Mouse (Mus musculus) megakaryocyte-erythroid progenitor cell, adult 5-6 weeks (primary cell): Measurements from ENCODE around the gene Marc2. TPM values are rescaled to one million over a fixed set of nuclear protein-coding genes. Genes with fewer than 3 reads are reported as not detected.
A peak's percentile ranks its signal among the peaks of the same experiment; 100 is the strongest.

Experiments
- ATAC-seq: replicated peaks from 2 replicates; pipeline ENCODE4 v1.8.0; 2016; ENCODE audit warnings: mild to moderate bottlenecking, inconsistent platforms; ENCODE audit not compliant: severe bottlenecking, poor library complexity, low FRiP score, low TSS enrichment
- total RNA-seq, 2 experiments: library from RNA; stranded (forward) in 1 of 2; stranded (reverse) in 1 of 2; fragments of 200-1000, 215-1000 nt in 1 of 2; fragments of >200 nt in 1 of 2; fragmentation: Nextera tagmentation in 1 of 2; gene quantifications; 2 replicates each; pipeline ENCODE4 v1.2.3; 2014 to 2017

Gene Marc2
- total RNA-seq, 2 experiments from 2014 or later, result 114 to 166 TPM

DNA sequence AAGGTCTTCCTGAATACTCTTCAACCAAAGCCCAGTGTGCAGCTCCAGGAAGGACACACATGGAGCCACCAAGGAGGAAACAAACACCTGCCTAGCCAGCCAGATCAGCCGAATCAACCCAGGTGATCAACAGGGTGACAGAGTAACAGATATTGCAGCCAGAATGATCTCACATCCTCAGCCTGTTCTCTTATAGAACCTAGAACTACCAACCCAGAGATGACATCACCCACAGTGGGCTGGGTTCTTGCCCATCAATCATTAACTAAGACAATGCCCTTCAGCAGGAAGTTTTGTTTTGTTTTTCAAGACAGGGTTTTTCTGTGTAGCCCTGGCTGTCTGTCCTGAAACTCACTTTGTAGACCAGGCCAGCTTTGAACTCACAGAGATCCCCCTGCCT is 12.0 kb upstream of the Marc2 start:
- ATAC-seq, result no peak

DNA sequence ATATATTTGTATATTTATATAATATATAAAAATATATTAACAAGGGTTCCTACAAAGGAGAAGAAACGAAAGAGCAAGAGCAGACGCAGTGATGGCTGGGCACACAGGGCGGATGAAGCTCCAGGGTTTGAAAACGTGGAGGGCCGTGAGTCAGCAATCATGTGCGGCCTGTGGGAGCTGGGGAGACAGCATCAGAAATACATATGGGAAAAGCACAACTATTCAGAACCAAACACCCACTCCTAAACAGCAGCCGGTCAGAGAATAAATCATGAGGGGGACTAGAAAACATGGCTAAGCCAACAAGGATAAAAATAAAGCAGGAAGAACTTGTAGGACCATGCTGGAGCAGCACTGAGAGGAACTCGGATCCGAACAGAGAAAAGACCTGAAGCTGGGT is 11.0 kb upstream of the Marc2 start:
- ATAC-seq, result no peak

- no peak for ATAC-seq
These were observed 7.7 kb upstream of the Marc2 start for GRCm38 (mm10) chr1:184853922-184854321.

DNA sequence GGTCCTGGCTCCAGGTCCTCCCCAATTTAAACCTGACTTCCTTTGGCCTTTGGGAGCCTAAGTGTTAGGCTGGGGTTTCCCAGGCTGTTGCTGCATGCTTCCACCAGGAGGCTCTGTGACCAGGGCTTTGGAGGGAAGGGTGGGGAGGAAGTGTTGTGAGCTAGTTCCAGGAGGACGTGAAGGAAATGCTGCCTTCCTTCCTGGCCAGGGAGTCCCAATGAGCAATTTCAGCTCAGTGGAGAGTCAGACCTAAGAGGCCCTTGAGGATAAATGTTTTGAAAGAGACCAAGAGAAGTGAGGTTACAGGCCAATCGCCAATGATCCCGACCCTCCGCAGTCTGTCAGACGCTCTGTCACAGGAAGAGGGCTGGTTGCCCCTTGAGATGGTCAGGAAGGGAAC is 7.1 kb upstream of the Marc2 start:
- peak; percentile 86 for ATAC-seq

DNA sequence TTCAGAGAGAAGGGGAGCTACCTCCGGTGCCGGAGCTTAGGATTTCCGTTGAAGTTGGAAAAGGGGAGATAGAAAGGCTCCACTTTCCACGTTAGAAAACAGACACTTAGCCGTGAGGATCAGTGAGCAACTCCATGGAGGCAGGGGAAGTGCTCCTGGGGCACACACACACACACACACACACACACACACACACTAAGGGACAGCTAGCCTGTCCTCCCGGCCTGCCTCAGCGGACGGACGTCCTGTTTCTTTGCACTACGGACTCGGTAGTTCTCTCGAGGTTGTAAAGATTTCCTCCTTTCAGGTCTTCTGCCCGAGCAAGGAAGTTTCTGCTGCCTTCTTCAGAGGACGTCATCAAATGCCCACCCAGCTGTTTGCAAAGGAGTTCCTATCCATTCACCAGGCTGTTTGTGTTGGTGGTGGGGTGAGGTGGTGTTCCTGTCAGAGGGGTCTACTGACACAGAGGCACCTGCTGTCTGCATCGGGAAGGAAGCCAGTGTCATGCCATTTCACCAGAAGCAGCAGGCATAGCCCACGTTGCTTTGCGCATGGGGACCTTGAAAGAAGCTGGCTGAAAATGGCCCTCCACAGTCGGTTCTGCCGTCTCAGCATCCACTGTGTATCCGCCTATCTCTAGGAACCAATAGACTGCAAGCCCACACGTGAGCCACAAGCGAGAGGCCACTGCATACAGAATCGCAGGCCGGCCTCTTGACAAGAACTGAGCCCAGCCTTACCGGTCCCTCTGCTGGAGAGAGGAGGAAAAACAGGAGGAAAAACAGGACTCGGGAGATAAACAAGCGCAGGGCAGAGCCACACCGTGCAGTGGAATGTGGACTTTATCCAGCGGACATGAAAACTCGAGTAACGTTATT is 5.7 kb upstream of the Marc2 start:
- ATAC-seq, result peak; percentile 97

GRCm38 (mm10) chr1:184851166-184851565 is 4.9 kb upstream of the Marc2 start:
- ATAC-seq, result no peak

DNA sequence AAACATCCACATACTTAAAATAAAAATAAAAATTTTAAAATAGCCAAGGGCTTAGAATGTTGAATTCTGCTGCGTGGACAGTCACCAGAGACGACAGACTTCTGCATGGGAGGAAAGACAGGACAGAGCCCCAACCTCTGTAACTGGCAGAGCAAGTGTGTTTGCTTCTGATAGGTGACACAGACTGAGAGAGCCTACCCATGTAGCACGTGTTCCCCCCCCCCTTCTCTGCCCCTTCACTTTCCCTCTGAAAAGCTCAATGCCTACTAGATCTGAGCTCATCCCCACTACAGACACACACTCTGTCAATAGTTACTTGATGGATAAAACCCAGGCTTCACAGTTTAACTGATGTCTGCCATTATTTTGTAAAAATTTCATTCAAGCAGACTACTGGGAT is 722 bp upstream of the Marc2 start:
- peak; percentile 39 for ATAC-seq

DNA sequence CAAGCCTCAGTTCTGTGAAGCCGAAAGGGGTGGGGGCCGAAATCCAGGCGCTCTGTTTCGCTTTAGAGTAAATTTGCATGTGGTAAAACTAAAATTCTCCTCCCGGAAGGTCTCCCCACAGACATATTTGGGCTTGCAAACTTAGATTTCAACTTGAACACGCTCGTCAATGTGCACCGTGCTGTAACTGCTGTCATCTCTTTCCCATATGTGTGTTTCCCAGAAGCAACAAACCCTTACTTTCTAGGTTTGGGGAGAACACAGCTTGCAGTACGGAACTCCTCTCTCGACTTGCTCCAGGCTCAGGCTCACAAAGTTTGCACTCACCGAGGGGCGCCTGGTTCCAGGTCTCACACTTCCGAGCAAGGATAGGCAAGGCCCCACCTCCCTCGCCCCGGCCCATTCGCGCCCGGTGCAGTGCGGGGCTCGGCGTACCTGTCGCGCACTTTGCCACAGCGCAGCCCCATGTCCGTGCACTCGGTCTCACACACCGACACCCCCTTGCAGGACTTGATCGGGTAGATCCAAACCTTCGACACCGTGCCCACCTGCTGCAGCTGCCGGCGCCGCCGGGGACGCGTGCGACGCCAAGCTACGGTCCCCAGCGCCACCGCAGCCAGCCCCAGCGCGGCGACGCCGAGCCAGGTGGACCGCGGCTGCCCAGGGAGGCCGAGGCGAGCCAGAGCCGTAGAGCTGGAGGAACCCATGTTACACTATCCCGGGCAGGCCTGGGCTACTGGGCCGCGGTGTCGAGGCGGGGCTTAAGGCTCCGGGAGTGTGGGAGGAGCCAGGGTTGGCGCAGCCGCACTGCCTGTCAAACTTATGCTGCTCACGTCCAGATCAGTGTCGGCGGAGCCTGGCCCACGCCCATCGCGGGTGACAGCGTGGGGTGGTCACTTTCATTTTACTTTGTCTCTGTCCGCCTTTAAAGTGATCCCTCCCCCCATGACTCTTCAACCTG is 860 bp downstream of the Marc2 start:
- ATAC-seq, result peak; percentile 88

DNA sequence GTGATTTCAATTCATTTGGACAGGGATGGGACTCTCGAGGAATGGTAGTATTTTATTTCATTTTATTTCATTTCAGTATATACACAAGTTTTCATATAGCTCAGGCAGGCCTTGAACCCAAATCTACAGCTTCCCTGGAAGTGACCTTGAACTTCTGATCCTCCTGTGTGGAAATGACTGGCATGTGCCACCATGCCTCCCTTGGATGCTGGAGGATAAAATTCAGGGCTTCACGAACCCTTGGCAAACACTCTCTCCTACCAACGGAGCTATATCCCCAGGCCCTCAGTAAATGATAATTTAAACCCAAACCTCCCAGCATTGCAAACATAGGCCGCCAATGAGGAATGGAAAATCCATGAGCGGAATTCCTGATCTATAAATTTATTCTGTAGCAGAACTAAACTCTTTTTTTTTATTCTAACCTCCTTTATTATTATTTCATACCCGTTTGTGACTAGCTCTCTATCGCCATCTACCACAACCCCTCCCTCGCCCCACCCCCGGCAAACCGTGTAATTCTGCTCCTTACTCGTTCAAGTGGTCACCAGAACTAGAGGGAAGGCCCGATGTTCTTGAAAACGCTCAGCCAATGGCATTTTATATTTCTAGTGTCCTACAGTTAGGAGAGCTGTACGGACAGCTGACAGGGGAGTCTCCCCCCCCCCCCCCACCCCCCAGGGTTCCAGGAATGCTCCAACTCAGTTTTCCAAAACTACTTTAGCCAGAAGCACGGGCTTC is 1.8 kb downstream of the Marc2 start:
- 0 out of 2 replicates have a peak, but pooled peaks have one; percentile 12 for ATAC-seq

DNA sequence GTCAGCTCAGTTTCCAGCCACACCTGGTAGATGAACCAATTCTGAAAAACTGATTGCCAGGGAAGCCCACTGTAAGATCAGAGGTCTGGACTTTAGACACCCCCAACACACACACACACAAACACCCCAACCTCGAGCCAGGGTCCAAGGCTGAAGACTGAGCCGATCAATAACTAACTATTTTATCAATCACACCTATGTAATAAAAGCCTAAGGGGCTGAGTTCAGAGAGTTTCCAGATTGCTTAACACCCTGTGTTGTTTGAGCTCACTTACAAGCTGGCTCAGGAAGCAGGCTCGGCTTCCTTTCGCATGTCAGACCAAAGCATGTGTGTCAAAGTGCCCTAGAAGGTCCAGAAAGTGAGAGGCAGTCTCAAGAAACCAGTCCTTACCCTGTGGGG is 8.6 kb downstream of the Marc2 start:
- ATAC-seq, result no peak

GRCm38 (mm10) chr1:184836350-184836749 is 9.9 kb downstream of the Marc2 start:
- no peak for ATAC-seq

GRCm38 (mm10) chr1:184833499-184833898 is 12.8 kb downstream of the Marc2 start:
- ATAC-seq, result no peak

GRCm38 (mm10) chr1:184832211-184832610 is 14.0 kb downstream of the Marc2 start:
- ATAC-seq, result peak; percentile 58

- ATAC-seq, result no peak
These were observed 16.4 kb downstream of the Marc2 start for GRCm38 (mm10) chr1:184829897-184830296.

DNA sequence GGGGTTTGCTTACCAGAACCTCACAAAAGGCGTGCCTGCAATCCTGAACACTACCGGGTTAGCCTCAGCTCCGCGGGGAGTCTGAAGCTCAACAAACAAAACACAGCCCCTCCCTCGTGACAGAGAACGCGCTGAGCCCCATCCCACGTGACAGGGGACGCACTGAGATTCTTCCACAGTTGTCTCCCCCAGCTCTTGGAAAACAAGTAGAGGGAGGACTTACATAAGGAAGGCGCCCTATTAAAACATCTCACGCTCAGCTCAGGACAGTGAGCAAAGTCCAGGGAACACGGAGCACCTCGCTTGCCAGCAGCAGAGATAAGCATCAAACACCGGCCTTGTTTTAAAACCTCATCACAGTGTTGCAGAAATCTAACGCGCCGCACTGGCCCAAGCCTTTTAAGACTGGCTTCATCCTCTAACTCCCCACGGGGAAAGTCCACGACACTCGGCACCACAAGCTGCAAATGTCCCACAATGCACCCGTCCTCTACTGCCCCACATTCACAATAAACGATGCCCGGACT is 19.0 kb downstream of the Marc2 start:
- no peak for ATAC-seq

- peak; percentile 48; the same call in 1 of the 2 replicates for ATAC-seq
These were observed 21.2 kb downstream of the Marc2 start for GRCm38 (mm10) chr1:184825093-184825492.

GRCm38 (mm10) chr1:184824439-184824851 is 21.8 kb downstream of the Marc2 start:
- peak; percentile 92 for ATAC-seq

DNA sequence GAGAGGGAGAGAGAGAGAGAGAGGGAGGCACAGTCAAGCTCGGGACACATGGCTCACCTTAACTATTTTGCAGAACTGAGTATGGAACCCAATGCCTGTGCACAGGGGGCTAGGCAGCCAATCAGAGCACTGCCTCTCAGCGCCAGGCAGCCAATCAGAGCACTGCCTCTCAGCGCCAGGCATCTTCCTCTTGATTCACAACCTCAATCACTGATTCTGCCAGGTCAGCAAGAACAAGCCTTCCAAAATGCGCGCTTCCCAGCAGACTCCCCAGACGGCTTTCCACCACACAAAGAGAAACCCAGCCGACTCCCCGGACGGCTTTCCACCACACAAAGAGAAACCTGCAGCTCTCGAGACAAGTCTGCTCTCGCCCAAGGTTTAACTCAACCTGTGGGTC is 23.6 kb downstream of the Marc2 start:
- no peak for ATAC-seq

- peak; percentile 48; the same call in 1 of the 2 replicates for ATAC-seq
These were observed 28.5 kb downstream of the Marc2 start for GRCm38 (mm10) chr1:184817768-184818167.
